In the genomic region with DNA sequence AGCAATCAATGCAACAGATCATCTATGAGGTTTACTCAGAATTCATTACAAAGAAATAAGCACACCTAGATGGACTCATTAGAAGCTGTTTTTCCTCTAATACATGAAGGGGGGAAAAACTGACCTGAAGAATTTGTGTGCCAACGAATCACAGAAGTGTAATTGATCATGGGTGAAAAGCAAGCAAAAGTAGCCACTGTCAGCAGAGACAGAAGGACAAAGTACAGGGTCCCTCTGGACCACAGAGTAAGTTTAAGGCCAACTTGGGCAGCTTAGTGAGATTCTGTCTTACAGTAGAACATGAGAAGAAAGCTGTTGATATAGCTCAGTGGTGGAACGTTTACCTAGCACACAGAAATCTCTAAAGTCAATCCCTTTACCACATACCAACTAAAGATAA, we compare ENCODE assay signal across 31 mouse cellular contexts.
"Had no signal": no experiment of that assay in that cellular context is flagged by ENCODE, and none has a peak within 500 bp of the region (broad histone marks: within the 10 kb centered on the region; RNA-seq: fewer than 3 reads in every experiment).

No protein-coding gene starts in this region.

- H3K27me3 ChIP-seq: limb, embryonic 12.5 days; limb, embryonic 13.5 days; limb, embryonic 15.5 days; liver, embryonic 12.5 days; liver, embryonic 13.5 days; liver, embryonic 15.5 days; lung, embryonic 15.5 days; megakaryocyte, embryonic 14.5 days; midbrain, embryonic 12.5 days; midbrain, embryonic 13.5 days; midbrain, embryonic 15.5 days; neural tube, embryonic 12.5 days had no signal

- DNase-seq: left cerebral cortex, postnatal 4 days; liver; liver, embryonic 13.5 days; liver, postnatal 0 days; lung, adult 18-20 months; lung, adult 2 months; lung, embryonic 14.5 days; lung, postnatal 10 days; lung, postnatal 14 days; lung, postnatal 36 days; lung, postnatal 4 days; midbrain, embryonic 14.5 days had no signal

- H3K4me3 ChIP-seq: limb, embryonic 10.5 days; limb, embryonic 12.5 days; limb, embryonic 13.5 days; limb, embryonic 15.5 days; liver, embryonic 12.5 days; liver, embryonic 13.5 days; liver, embryonic 15.5 days; lung, embryonic 15.5 days; megakaryocyte, embryonic 14.5 days; midbrain, embryonic 10.5 days; midbrain, embryonic 12.5 days; midbrain, embryonic 13.5 days; midbrain, embryonic 15.5 days; myocyte; neural tube, embryonic 12.5 days had no signal

- ATAC-seq: liver, embryonic 12.5 days; liver, postnatal 0 days; lung, postnatal 0 days; midbrain, embryonic 13.5 days; midbrain, embryonic 15.5 days; midbrain, embryonic 16.5 days had no signal

- H3K36me3 ChIP-seq: limb, embryonic 10.5 days; limb, embryonic 12.5 days; limb, embryonic 13.5 days; limb, embryonic 15.5 days; liver, embryonic 12.5 days; liver, embryonic 13.5 days; liver, embryonic 15.5 days; lung, embryonic 15.5 days; midbrain, embryonic 10.5 days; midbrain, embryonic 12.5 days; midbrain, embryonic 13.5 days; midbrain, embryonic 15.5 days; neural tube, embryonic 12.5 days had no signal

- H3K9ac ChIP-seq: limb, embryonic 12.5 days; limb, embryonic 13.5 days; limb, embryonic 15.5 days; liver, embryonic 12.5 days; liver, embryonic 13.5 days; liver, embryonic 14.5 days; liver, embryonic 15.5 days; liver, postnatal 0 days; lung, embryonic 14.5 days; lung, embryonic 15.5 days; midbrain, embryonic 12.5 days; midbrain, embryonic 13.5 days; midbrain, embryonic 15.5 days; neural tube, embryonic 12.5 days had no signal

- H3K27ac ChIP-seq: limb, embryonic 10.5 days; limb, embryonic 12.5 days; limb, embryonic 13.5 days; limb, embryonic 15.5 days; liver, embryonic 12.5 days; liver, embryonic 13.5 days; liver, embryonic 14.5 days; liver, embryonic 15.5 days; lung, embryonic 15.5 days; macrophage; midbrain, embryonic 10.5 days; midbrain, embryonic 12.5 days; midbrain, embryonic 13.5 days; midbrain, embryonic 15.5 days; neural tube, embryonic 12.5 days had no signal

- H3K4me1 ChIP-seq: limb, embryonic 10.5 days; limb, embryonic 12.5 days; limb, embryonic 13.5 days; limb, embryonic 15.5 days; liver, embryonic 12.5 days; liver, embryonic 13.5 days; liver, embryonic 15.5 days; lung, embryonic 15.5 days; megakaryocyte, embryonic 14.5 days; midbrain, embryonic 10.5 days; midbrain, embryonic 12.5 days; midbrain, embryonic 13.5 days; midbrain, embryonic 15.5 days; neural tube, embryonic 12.5 days had no signal

- H3K4me2 ChIP-seq: limb, embryonic 12.5 days; limb, embryonic 13.5 days; limb, embryonic 15.5 days; liver, embryonic 12.5 days; liver, embryonic 13.5 days; liver, embryonic 15.5 days; lung, embryonic 14.5 days; lung, embryonic 15.5 days; midbrain, embryonic 11.5 days; midbrain, embryonic 12.5 days; midbrain, embryonic 13.5 days; midbrain, embryonic 15.5 days; neural tube, embryonic 12.5 days had no signal

- H3K9me3 ChIP-seq: limb, embryonic 10.5 days; limb, embryonic 12.5 days; limb, embryonic 13.5 days; limb, embryonic 15.5 days; liver, embryonic 12.5 days; liver, embryonic 13.5 days; liver, embryonic 15.5 days; lung, embryonic 15.5 days; midbrain, embryonic 10.5 days; midbrain, embryonic 12.5 days; midbrain, embryonic 13.5 days; midbrain, embryonic 15.5 days; neural tube, embryonic 12.5 days had no signal
